Mouse (Mus musculus) neural tube, embryonic 11.5 days (tissue): ENCODE measurements around the gene E130114P18Rik. TPM values are rescaled to one million over a fixed set of nuclear protein-coding genes. Genes with fewer than 3 reads are reported as not detected.

Source experiments
- ATAC-seq: fragments of 200-750 bp; cut with Nextera tagmentation; 2 replicates; pipeline ENCODE4 v1.8.0; 2017; ENCODE audit warnings: moderate number of reproducible peaks, mild to moderate bottlenecking, moderate TSS enrichment, moderate library complexity; ENCODE audit not compliant: insufficient read depth, low FRiP score, low TSS enrichment
- DNase-seq: peaks from one replicate; pipeline ENCODE4 v3.0.0-alpha.2; 2015; ENCODE audit warnings: low spot score
- H3K27ac ChIP-seq: fragments of 300-500 bp; sonication (generic); 2 replicates; pipeline ENCODE4 v1.5.1; 2014; ENCODE audit warnings: low read depth, mild to moderate bottlenecking, low read length
- H3K27me3 ChIP-seq: fragments of 300-500 bp; sonication (generic); 2 replicates; pipeline ENCODE4 v1.6.1; 2014; ENCODE audit warnings: mild to moderate bottlenecking, low read length, mixed read lengths; ENCODE audit not compliant: control insufficient read depth, insufficient read depth
- H3K36me3 ChIP-seq: fragments of 300-500 bp; sonication (generic); 2 replicates; pipeline ENCODE4 v1.6.1; 2014; ENCODE audit warnings: mild to moderate bottlenecking, low read length, moderate library complexity, mixed read lengths; ENCODE audit not compliant: control insufficient read depth, insufficient read depth
- H3K4me1 ChIP-seq: fragments of 300-500 bp; sonication (generic); 2 replicates; pipeline ENCODE4 v1.6.1; 2014; ENCODE audit warnings: low read length, mixed read lengths; ENCODE audit not compliant: control insufficient read depth, insufficient read depth
- H3K4me2 ChIP-seq: fragments of 300-500 bp; sonication (generic); 2 replicates; pipeline ENCODE4 v1.6.1; 2014; ENCODE audit warnings: low read depth, mild to moderate bottlenecking, moderate library complexity
- H3K4me3 ChIP-seq: fragments of 300-500 bp; sonication (generic); 2 replicates; pipeline ENCODE4 v1.5.1; 2014; ENCODE audit warnings: low read depth, low read length
- H3K9ac ChIP-seq: fragments of 300-500 bp; sonication (generic); 2 replicates; pipeline ENCODE4 v1.6.1; 2014; ENCODE audit warnings: mild to moderate bottlenecking, low read length
- H3K9me3 ChIP-seq: fragments of 300-500 bp; sonication (generic); 2 replicates; pipeline ENCODE4 v1.6.1; 2016; ENCODE audit warnings: low read length; ENCODE audit not compliant: control insufficient read depth
- WGBS: fragments of 180-500 bp; shearing (Covaris S2); extraction: QIAGEN DNeasy Blood & Tissue Kit; methylation state at CpG from one replicate; pipeline ENCODE4 v1.1.7; 2014; 5-methylcytosine and 5-hydroxymethylcytosine counted together
- polyA plus RNA-seq: library from polyadenylated mRNA; unstranded; fragments of >200 nt; fragmentation: Nextera tagmentation; extraction: Ambion mirVana; gene quantifications from 2 replicates; pipeline ENCODE4 v1.2.1, GENCODE M21; 2014

E130114P18Rik gene
- polyA plus RNA-seq, 1 experiment from 2014 or later: 9.1 TPM

DNA sequence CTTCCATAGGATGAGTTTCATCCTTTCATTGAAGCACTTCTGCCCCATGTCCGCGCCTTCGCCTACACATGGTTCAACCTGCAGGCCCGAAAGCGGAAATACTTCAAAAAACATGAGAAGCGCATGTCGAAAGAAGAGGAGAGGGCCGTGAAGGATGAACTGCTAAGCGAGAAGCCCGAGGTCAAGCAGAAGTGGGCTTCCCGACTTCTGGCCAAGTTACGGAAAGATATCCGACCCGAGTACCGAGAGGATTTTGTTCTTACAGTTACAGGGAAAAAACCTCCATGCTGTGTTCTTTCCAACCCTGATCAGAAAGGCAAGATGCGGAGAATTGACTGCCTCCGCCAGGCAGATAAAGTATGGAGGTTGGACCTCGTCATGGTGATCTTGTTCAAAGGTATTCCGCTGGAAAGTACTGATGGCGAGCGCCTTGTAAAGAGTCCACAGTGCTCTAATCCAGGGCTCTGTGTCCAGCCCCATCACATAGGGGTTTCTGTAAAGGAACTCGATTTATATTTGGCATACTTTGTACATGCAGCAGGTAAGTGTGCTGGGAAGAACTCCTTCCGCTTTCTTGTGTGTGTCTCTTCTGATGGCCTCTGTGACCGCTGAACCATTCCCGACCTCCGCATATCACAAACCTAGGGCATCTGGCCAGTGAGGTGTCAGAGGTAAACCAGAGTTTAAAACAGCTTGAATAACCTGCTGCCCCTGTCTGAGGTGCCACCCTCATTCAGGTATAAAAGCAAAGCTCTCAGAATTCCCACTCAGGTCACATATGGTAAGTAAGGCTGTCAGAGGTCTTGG, 5.4 kb upstream of the E130114P18Rik start:
- H3K4me2 ChIP-seq: no peak overlapping the region

GRCm38 (mm10) chr4:97782497-97782896, 4.6 kb upstream of the E130114P18Rik start:
- Histone ChIP-seq H3K36me3 (peaks cover 7% of the 10 kb centered on the region), H3K4me2 (no peak overlapping the region), H3K9me3 (no peaks in the 10 kb centered on the region), H3K9ac (no peak overlapping the region), H3K27me3 (no peaks in the 10 kb centered on the region), H3K27ac (no peak overlapping the region), H3K4me3 (no peak overlapping the region), H3K4me1 (0 out of 2 replicates have a peak, but pooled peaks cover 7% of the 10 kb centered on the region)
- 94% methylated on average over 6 of the region's 6 CpGs for WGBS
- ATAC-seq (no peak), DNase-seq (no peak)

More for the DNA sequence above, 5.4 kb upstream of the E130114P18Rik start:
- H3K27ac ChIP-seq: no peak overlapping the region
- ATAC-seq: no peak
- H3K36me3 ChIP-seq: peaks cover 7% of the 10 kb centered on the region
- H3K27me3 ChIP-seq: no peaks in the 10 kb centered on the region
- no peak for DNase-seq
- no peaks in the 10 kb centered on the region for H3K9me3 ChIP-seq
- 0 out of 2 replicates have a peak, but pooled peaks cover 7% of the 10 kb centered on the region for H3K4me1 ChIP-seq
- WGBS: 94% methylated on average over 26 of the region's 26 CpGs
- H3K9ac ChIP-seq: no peak overlapping the region
- H3K4me3 ChIP-seq: no peak overlapping the region

- Histone ChIP-seq H3K27ac (no peak overlapping the region), H3K4me3 (no peak overlapping the region), H3K36me3 (peaks cover 7% of the 10 kb centered on the region), H3K4me2 (no peak overlapping the region), H3K4me1 (0 out of 2 replicates have a peak, but pooled peaks cover 7% of the 10 kb centered on the region), H3K9me3 (no peaks in the 10 kb centered on the region), H3K9ac (no peak overlapping the region), H3K27me3 (no peaks in the 10 kb centered on the region)
- DNase-seq (no peak), ATAC-seq (no peak)
- 86% methylated on average over 3 of the region's 3 CpGs for WGBS
Measured at GRCm38 (mm10) chr4:97782069-97782468, 4.2 kb upstream of the E130114P18Rik start.

GRCm38 (mm10) chr4:97780666-97781435, 3.0 kb upstream of the E130114P18Rik start:
- H3K27me3 ChIP-seq: peaks cover 2% of the 10 kb centered on the region; the same call in 1 of the 2 replicates
- 82% methylated on average over 7 of the region's 7 CpGs for WGBS
- no peak overlapping the region for H3K4me2 ChIP-seq
- DNase-seq: no peak
- H3K27ac ChIP-seq: no peak overlapping the region
- no peaks in the 10 kb centered on the region for H3K9me3 ChIP-seq
- H3K4me3 ChIP-seq: no peak overlapping the region
- peaks cover 17% of the 10 kb centered on the region; the same call in 1 of the 2 replicates for H3K4me1 ChIP-seq
- peaks cover 7% of the 10 kb centered on the region for H3K36me3 ChIP-seq
- H3K9ac ChIP-seq: no peak overlapping the region
- no peak for ATAC-seq

DNA sequence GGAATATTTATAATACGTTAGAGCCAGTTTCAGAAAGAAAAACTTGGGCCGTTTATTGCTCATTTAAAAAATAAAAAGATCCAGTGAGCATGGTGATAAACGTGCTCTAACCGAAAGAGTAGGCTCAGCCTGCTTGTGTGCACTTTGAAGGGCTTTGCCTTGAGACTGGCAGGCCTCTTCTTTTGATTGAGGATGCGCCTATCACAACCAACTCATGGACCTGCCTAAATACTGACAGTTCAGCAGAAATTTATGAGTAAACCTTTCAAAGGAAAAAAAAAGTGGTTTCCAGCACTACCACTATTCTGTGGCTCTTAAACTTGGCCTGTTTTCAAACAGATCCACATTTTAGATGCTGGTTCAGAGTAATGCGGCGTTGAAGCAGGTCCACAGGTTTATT, 2.1 kb upstream of the E130114P18Rik start:
- Histone ChIP-seq H3K27me3 (peaks cover 7% of the 10 kb centered on the region; the same call in 1 of the 2 replicates), H3K9ac (peak overlapping the region; percentile 98), H3K4me2 (peak overlapping the region; percentile 83), H3K9me3 (no peaks in the 10 kb centered on the region), H3K4me1 (peaks cover 19% of the 10 kb centered on the region; the same call in 1 of the 2 replicates), H3K4me3 (peak overlapping the region; percentile 97), H3K36me3 (peaks cover 7% of the 10 kb centered on the region), H3K27ac (no peak overlapping the region)
- 31% methylated on average over 7 of the region's 7 CpGs for WGBS
- DNase-seq (no peak), ATAC-seq (no peak)

DNA sequence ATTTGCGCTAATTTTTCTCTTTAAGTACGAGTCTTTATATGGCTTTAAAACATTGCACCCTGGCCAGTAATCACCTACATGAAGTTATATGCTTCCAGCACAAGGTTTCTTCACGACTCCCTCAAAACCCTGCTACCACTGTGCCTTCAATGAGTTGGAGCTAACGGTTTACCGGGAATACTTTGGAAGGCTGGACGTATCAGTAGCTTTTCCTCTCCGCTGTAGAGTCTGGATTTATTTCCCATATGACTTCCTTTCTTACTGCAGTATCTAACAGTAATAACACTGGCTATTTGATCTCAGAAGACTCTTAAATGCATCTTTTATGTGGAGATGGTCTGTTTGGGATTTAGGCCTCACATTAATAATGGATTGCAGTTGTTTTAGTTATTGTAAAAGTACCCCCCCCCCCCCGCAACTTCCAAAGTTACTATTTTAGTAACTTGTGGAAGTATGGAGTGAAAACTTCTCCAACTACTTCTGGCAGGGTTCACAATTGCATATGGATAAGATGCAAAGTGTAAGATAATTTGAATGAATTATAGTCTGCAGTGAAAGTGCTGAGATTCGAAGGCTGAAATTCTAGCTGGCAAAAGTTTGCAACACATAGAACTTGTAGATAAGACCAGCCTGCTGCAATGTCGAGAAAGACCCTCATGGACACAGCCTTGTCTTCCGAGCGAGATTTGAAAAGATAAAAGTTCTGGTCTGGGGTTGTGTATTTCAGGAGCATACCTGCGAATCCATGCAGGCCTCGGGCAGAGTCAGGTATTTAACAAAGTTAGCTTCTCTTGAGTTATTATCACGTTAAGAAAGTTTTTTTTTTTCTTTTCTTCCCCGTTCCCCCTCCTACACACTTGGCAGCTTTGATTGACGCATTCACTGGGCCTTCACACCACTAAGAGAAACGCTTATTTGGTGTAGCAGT, 1.4 kb upstream of the E130114P18Rik start:
- WGBS: 7% methylated on average over 18 of the region's 18 CpGs
- Histone ChIP-seq H3K27me3 (peaks cover 9% of the 10 kb centered on the region; the same call in 1 of the 2 replicates), H3K9me3 (no peaks in the 10 kb centered on the region), H3K4me2 (peak overlapping the region; percentile 83), H3K9ac (peak overlapping the region; percentile 98), H3K36me3 (peaks cover 7% of the 10 kb centered on the region), H3K4me1 (peaks cover 17% of the 10 kb centered on the region; the same call in 1 of the 2 replicates), H3K27ac (peak overlapping the region; percentile 87; the same call in 1 of the 2 replicates), H3K4me3 (peak overlapping the region; percentile 97)
- DNase-seq (no peak), ATAC-seq (no peak)

DNA sequence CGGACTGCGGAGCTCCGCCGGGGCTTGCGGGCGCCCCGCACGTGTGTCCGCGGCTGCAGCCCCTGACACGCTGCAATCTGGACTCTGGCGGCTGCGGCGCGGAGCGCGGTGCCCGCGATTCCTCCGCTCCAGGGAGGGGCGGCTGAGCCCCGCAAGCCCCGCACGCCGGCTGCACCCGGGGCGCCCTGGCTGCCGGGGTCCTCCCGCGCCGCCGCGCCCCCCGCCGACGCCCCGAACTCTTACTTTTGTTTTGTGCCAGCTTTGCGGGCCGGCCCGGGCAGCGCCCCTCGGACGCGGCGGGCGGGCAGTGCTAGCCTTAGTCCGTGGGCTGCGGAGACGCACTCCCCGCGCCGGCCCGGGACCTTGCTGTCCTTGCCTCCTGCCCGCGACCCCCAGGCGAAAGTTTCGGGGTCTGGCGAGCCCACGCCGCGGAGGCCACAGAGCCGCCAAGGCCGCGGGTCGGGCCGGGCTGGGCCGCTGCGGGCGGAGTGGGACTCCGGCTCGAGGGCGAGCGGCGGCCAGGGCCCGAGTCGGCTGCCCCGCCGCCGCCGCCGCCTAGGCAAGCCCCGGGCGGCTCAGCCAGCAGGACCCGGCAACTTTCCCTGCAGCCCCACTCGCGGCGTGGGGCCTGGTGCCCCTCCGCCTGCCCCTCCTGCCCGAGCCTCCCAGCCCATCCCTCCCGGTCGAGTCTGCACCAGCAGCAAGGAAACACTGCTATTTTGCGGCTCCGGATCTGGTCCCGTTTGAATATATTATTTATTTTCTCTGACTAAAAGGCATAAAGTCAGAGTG, 529 bp upstream of the E130114P18Rik start:
- Histone ChIP-seq H3K4me1 (peaks cover 24% of the 10 kb centered on the region; the same call in 1 of the 2 replicates), H3K27me3 (peaks cover 9% of the 10 kb centered on the region; the same call in 1 of the 2 replicates)

More for the DNA sequence above, 529 bp upstream of the E130114P18Rik start:
- no peaks in the 10 kb centered on the region for H3K9me3 ChIP-seq
- ATAC-seq: peak; percentile 31; the same call in 1 of the 2 replicates
- H3K27ac ChIP-seq: peak overlapping the region; percentile 87
- peak overlapping the region; percentile 98 for H3K9ac ChIP-seq
- H3K4me2 ChIP-seq: peak overlapping the region; percentile 83
- WGBS: under 1% methylated on average over 80 of the region's 94 CpGs
- peak; percentile 54 for DNase-seq
- peak overlapping the region; percentile 97 for H3K4me3 ChIP-seq
- H3K36me3 ChIP-seq: peaks cover 2% of the 10 kb centered on the region; the same call in 1 of the 2 replicates
